Mouse (Mus musculus) heart, adult 2 months (tissue): ENCODE measurements around the gene Adgrb3.

Source experiments
- CTCF ChIP-seq: fragments of 200-600 bp; IDR thresholded peaks from 2 replicates; pipeline ENCODE4 v1.8.1; 2022; ENCODE audit warnings: antibody characterized with exemption, mild to moderate bottlenecking, moderate library complexity
- EP300 ChIP-seq: fragments of 200-500 bp; IDR thresholded peaks from 2 replicates; pipeline ENCODE4 v1.6.1; 2011; ENCODE audit warnings: low read depth, low read length, control low read depth; ENCODE audit not compliant: insufficient read depth
- POLR2A ChIP-seq: fragments of 200-500 bp; IDR thresholded peaks from 2 replicates; pipeline ENCODE4 v1.6.1; 2011; ENCODE audit warnings: mild to moderate bottlenecking, low read depth, low read length, control low read depth; ENCODE audit not compliant: insufficient read depth

DNA sequence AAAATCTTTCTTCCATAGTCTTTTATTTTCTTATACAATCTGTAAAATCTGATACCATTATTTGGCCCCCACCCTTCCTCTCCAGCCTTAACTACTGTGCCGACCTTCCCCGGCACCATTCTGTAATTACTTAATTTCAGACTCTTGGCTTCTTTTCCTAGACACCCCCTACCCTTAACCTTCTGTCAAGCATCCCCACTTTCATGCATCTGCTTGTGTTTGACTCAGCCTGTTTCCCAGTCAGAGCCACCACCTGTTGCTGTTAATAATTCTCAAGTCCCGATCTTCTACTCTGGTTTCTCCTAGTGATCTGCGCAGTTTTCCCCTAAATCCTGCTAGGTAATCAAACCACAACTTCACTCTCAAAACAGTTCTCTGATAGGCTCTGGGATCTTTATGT, 83.9 kb downstream of the Adgrb3 start:
- no peak for TF ChIP-seq CTCF
- no peak for TF ChIP-seq EP300
- TF ChIP-seq POLR2A: no peak
